Mouse (Mus musculus): Measurements from ENCODE around the gene Cox16.
"Not testable (repeated sequence)": the region's sequence is repeated elsewhere in the genome, so short reads cannot be mapped to it uniquely, and the experiment has no call there.

Gene Cox16

GRCm38 (mm10) chr12:81484727-81485191 is at the start of gene Cox16:
Gene Cox16, minus strand, starts transcription at chr12:81485127.
- peak; percentile 92 for DNase-seq

DNA sequence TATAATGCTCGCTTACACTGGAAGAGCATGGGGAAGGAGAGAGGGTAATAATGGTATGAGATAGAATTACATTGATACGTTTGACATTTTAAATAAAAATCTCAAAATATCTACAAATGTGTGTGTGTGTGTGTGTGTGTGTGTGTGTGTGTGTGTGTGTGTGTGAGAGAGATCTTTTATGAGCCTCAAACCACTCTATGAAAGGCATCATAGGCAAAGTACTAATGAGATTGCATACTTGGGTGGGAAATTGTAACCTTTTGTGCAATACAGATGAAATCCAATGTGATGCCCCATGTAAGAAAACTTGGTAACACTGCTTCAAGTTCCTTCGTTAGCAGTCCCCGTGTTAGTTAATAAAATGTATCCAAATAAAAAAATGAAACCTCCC is 48.1 kb upstream of the Cox16 start:
- DNase-seq: no peak

DNA sequence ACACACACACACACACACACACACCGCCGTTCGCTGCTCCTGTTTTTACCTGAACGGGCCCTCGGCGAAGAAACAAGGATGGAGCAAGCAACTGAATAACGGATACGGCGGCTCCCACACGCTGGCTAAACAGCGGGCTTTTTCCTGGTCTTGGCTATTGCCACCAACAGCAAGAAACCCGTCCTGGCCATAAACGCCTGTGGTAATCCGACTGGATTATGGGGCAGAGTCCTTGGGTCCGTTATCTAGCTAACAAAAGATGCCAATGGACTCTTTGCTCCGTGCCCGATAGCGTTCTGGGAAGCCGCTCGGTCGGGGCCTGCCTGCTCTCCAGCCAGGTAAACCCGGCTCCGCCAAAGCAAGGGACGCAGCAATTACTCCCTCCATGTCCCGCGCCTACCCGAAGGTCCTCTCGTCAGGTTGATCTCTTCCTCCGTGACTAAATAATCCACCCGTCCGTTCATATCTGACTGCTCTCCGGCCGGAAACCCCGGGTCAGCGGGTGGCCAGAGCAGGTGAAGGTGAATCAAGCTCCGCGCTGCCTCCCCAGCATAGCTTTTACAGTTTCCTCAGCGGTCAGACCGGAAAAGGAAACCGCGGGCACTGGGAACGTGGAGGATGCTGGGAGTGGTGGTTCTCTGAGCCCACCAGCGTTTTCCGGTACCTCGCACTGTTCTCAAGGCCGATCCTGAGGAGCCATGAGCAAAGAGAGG is 47.5 kb upstream of the Cox16 start, which contains the start of the genes Gm20498 and Synj2bp:
Gene Gm20498 (minus strand): TSS at position 590 of the 713 bp plus-strand sequence.
Gene Synj2bp (minus strand): TSS at position 596 of the 713 bp plus-strand sequence.
- DNase-seq: peak; percentile 91

GRCm38 (mm10) chr12:81530587-81530986 is 45.7 kb upstream of the Cox16 start:
- DNase-seq: peak; percentile 10

GRCm38 (mm10) chr12:81496906-81497305 is 12.0 kb upstream of the Cox16 start:
- DNase-seq: not testable (repeated sequence)

GRCm38 (mm10) chr12:81490491-81490890 is 5.6 kb upstream of the Cox16 start:
- DNase-seq: no peak

GRCm38 (mm10) chr12:81485311-81485710 is 384 bp upstream of the Cox16 start:
- DNase-seq: no peak

DNA sequence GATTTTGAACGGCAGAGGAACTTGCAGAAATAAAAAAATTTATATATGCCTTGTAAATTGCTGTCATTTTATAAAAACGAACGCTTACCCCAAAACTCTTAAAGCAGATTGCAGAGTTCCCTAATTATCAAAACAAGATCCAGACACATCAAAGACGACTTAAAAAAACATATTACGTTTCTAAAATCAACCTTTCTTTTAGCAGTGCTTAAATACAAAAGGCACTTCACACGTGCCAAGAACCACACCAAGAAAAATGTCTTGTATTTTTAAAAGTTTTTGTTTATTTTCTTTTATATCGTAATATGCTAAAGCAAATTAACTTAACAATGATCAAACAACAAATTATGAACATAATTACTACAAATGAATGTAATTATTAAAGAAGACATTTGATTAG is 715 bp downstream of the Cox16 start:
- DNase-seq: no peak

- peak; percentile 67 for DNase-seq
Measured at GRCm38 (mm10) chr12:81483656-81484055, 1.3 kb downstream of the Cox16 start.

DNA sequence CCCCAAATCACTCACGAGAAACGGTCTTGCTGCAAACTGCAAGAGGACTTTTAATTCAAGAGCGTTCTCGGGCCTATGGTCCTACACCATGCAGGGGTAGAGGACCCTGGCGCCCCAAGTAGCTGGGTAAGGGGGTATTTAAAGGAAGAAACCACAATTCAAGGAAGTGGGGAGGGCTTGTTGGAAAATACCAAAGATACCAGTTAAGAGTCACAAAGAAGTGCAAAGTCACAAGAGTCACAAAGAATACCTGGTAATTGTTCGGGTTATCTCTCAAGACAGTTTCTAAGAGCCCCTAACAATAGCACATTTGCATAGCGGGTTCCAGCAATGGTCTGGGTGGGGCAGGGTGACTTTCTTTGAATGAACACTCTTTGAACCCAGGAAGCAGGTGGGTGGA is 25.9 kb downstream of the Cox16 start:
- DNase-seq: not testable (repeated sequence)

- not testable (repeated sequence) for DNase-seq
Measured at GRCm38 (mm10) chr12:81438985-81439384, 45.9 kb downstream of the Cox16 start.

DNA sequence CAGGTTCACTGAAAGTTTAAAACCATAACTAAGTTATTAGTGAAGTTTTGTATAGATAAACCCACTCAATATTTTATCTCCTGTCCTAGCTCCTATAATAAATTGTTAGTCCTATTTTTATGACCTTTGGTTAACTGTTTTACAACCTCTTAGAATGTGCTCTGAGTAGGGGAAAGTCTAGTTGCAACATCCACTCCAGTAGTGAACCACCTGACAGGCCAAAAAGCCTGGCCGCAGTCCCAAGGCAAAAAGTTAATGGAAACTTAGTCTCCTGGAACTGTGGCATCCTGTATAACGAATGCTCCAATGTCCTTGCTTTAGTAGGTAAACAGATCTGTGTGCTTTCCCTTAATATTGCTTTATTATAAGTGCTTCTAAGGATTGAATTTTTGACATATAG is 50.1 kb downstream of the Cox16 start:
- DNase-seq: not testable (repeated sequence)

- DNase-seq: no peak
Measured at GRCm38 (mm10) chr12:81421846-81422245, 63.1 kb downstream of the Cox16 start, which contains the start of gene Adam4. Gene Adam4, minus strand, starts transcription at chr12:81421946.

- no peak for DNase-seq
Measured at GRCm38 (mm10) chr12:81413211-81413610, 71.7 kb downstream of the Cox16 start.

DNA sequence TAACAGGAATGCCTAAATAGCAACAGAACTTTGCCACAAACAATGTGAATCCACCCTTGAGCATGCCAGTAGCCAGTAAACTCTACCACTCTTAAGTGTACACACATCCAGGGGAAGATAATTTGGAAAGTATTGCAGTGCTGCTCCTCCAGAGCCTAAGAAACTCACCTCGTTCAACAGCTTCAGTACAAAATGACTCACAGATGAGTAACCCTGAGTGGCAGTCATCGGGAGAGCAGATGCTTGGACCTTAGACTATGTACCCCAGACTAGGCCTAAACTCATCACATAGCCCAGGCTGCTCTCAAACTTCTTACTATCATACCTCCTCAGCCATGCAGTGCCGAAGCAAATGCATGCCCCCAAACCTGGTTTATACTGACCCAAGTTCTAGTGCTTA is 76.0 kb downstream of the Cox16 start:
- no peak for DNase-seq

DNA sequence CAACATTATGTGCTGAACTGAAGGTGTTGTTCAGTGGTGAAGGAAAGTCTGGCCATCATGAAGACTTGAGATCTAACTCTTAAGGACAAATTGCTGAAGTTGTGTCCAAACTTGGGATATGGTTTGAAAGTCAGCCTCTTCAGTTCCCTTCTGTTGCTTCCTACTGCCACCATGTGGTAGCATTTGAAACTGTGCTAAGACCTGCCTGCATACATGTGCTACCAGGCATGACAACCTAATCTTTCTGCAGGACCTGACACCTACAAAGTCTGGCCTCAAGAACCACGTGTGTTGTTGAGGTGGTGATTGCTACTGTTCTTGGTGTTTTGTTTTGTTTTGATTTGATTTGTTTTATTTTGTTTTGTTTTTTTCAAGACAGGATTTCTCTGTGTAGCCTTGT is 82.7 kb downstream of the Cox16 start:
- peak; percentile 82 for DNase-seq

DNA sequence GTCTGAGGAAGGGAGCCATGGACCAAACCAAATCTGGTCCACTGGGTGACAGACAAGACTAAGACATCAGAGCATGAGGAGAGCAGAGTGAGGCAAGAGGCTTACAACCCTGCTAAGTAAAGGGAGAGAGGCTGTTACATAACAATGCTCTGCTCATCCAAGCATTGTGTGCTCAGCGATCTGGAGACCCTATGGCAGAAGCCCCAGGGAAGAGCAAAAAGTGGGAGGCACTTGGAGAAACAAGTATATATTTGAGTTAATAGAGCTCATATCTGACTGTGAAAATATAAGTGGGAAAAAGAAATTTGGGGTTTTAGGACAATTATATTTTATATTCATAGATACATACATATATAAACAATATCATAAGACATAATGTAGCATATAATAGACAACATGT is 105.6 kb downstream of the Cox16 start, which contains the start of gene Gm4787:
Gene Gm4787 (minus strand): TSS at position 101 of the 400 bp plus-strand sequence.
- DNase-seq: not testable (repeated sequence)

DNA sequence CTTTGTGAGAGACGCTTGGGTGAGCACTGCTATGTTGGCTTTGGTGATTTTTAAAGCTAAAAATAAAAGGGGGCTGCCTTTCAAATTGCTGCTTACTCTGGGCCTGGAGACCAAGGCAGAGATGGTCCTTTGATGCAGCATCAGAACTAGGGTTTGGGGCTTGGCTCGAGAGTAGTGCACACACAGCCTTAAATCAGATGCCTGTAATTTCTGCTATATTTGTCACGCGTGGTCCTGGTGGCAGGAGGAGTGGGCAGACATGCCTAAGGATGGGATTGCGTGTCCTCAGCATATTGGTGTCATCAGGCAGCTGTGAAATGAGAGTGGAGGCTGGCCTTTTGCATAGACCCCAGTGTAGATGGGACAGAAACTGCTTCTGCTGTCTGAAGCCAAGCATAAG is 151.1 kb downstream of the Cox16 start:
- DNase-seq: peak; percentile 21

GRCm38 (mm10) chr12:81332875-81333421 is 152.0 kb downstream of the Cox16 start, which contains the start of gene Slc8a3:
Gene Slc8a3, minus strand, starts transcription at chr12:81333180.
- peak; percentile 88 for DNase-seq

- peak; percentile 92 for DNase-seq
Measured at GRCm38 (mm10) chr12:81331937-81332874, 152.7 kb downstream of the Cox16 start.

DNA sequence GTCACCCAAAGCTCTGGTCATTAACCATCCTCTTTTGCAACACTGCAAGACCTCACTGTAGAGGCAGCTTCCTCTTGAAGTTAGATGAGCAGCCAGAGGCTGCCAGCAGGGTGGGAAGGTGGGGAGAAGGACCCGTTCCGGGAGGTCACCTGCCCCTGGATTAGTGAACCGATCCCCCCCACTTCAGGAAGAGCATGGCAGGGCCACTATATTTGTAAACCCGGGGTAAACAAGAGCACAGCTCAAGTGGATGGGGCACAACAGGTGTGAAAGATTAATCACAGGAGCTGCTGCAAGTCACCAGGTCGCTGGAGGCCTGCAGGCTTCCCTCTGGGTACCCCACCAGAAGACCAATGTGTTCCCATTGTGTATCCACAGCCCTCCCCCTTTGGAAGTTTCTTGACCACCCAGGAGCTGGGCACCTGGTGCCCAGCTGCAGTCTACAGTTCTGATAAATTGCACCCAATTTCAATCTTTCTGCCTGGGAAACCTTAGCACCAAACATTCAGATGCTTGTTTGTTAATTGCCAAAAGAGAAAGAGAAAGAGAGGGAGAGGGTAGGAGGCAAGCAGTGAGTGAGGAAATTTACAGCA is 153.8 kb downstream of the Cox16 start:
- peak; percentile 68 for DNase-seq

GRCm38 (mm10) chr12:81324991-81325390 is 159.9 kb downstream of the Cox16 start:
- no peak for DNase-seq

DNA sequence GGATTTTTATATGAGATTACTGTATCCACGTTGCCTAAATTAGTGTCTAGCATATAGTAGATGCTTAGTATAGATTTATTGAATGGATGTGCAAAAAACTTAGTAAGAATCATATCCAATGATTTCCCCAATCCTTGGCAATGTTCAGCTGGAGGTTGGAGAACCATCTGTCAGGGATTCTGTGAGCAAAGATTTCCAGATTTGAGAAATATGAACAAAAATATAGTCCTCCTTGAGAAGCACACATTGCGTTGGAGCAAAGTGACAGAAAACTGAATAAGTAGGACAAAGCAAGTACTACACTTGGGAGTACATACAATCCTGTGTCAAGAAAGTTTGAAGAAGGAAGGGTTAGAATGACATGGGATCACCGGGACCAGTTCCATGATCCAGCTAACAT is 160.8 kb downstream of the Cox16 start:
- no peak for DNase-seq

Data from retina, postnatal 1 day (tissue).